Mouse (Mus musculus): ENCODE data around the gene Rnase4.

Rnase4 gene

DNA sequence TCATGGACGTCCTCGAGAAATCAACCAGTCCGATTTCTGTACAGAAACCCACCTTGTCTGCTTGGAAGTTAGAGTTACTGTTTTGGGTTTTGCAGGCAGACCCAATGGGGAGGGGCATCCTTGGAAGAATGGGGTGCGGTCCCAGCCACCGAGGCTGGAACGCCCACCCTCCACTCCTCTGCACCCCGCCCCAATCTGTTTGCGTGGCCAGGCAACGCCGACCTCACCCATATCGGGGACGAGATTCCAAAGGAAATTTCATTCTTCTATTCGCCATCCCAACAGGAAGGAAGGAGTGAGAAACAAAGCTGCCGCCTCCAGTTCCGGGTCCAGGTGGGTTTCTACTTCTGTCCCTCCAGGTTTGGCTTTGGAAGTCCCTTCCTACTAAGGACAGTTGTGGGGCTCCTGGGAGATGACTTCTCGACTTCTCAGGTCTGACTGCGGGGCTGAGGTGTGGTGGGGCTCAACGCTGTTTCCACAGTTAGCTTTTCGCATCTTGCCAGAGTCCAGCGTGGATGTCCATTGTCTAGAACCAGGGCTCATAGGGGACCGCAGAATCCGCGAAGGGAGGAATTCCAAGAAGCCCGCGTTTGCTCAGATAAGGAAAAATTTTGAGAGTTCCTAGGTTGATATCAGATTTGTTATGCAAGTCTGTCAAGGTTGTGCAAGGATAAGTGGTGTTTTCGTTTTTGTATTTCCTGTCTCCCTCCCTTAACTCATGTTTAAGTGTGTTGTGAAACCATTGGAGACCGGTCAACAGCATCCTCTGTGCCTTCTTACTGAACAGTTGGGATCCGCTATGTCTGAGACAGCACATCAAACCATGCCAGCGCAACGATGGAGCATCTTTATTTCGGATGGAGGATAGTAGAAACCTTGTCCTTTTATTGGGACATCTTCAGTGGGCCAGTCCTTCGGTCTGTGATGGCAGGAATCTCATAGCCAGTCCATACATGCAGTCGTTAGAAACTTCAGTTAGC, at the start of gene Rnase4, which contains the start of gene Ang:
Rnase4 (plus strand) TSS at position 157 of the 980 bp plus-strand sequence.
Ang (plus strand) TSS at position 230 of the 980 bp plus-strand sequence.
- peak; percentile 42 for DNase-seq

DNA sequence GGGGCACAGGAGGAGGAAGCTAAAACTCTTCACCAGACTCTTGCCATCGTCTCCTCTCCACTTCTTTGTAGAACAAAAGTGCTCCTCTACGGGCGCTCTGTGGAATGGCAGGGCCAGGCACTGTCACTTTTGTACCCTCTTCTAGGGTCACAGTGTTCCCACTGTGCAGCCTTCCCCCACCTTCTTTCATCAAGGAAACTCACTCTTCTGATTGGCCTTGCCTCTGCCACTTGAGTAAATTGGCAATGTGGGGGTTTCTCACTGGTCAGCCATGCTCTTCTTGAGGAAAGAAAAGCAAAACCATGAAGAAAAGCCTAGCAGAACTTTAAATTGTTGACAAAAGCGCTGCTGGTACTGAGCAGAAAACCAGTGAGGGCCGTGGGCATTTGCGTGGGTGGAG, 49.1 kb upstream of the Rnase4 start, which contains the start of gene Rnase9:
Rnase9 (minus strand) TSS at position 101 of the 400 bp plus-strand sequence.
- DNase-seq: no peak

DNA sequence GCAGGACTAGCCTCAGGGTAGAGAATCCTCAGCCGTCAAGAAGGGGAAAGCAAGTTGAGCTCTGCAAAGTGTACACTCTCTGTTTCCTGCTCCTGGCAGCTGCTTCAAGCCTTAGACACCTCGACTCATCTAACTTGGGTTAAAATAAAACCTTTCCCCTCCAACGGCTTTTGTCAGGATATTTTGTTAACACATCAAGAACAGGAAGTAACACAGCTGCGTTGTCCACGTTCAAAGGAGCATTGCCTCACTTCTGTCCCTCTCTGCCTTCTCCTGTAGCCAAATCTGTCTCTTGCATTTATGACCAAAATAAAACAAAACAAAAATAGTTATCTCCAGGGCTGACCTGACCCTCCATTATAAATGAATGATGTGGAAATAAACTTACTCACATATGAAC, 43.0 kb upstream of the Rnase4 start:
- DNase-seq: no peak

DNA sequence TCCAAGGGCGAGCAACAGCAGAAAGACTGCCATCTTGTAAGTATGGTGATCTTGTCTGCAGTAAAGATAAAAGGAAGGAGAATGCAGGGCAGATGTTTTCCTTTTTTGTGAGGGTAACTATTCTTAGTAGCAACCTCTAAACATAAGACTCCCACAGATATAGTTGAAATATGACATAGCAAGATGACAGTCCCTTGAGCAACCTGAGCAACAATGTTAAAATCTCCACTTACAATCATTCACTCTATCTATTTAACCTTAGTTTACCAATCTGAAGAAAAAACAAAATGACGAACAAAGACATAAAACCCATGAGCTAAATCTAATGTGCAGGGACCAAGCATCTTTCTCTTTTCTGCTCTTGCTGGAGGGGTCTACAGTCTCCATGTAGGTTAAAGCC, 40.8 kb upstream of the Rnase4 start, which contains the start of gene Rnase11:
Rnase11 (minus strand) TSS at position 101 of the 400 bp plus-strand sequence.
- no peak for DNase-seq

DNA sequence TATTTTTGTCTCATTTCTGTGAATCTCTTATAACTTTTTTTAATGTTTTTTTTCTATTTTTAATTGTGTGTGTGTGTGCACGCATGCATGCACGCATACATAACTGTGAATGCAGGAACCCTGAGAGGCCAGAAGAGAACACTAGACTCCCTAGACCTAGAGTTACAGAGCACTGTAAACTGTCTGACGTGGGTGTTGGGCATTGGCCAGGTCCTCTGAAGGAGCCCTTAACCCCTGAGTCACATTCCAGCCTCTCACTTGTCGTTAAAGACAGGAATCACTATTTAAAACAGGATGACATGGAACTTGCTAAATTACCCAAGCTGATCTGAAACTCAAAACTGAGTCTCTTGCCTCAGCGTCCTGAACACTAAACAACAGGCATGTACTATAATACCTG, 38.9 kb upstream of the Rnase4 start:
- DNase-seq: no peak

DNA sequence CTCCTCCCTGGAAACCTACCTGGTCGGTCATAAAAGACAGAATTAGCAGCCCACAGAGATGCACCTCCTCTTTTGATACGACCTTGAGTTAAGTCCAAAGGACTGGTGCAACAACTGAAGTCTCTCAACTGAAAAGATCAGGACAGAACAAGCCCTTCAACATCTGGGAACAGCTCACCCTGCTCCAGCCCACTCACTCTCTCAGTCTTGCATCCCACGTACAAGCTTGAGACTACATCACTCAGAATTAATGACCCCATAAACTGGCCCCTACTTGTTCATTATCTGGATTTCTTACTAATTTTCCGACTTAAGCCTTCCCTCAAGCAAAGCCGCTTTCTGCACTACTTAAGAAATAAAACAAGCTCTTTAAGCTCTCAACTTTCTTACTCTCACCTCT, 37.7 kb upstream of the Rnase4 start:
- DNase-seq: no peak

DNA sequence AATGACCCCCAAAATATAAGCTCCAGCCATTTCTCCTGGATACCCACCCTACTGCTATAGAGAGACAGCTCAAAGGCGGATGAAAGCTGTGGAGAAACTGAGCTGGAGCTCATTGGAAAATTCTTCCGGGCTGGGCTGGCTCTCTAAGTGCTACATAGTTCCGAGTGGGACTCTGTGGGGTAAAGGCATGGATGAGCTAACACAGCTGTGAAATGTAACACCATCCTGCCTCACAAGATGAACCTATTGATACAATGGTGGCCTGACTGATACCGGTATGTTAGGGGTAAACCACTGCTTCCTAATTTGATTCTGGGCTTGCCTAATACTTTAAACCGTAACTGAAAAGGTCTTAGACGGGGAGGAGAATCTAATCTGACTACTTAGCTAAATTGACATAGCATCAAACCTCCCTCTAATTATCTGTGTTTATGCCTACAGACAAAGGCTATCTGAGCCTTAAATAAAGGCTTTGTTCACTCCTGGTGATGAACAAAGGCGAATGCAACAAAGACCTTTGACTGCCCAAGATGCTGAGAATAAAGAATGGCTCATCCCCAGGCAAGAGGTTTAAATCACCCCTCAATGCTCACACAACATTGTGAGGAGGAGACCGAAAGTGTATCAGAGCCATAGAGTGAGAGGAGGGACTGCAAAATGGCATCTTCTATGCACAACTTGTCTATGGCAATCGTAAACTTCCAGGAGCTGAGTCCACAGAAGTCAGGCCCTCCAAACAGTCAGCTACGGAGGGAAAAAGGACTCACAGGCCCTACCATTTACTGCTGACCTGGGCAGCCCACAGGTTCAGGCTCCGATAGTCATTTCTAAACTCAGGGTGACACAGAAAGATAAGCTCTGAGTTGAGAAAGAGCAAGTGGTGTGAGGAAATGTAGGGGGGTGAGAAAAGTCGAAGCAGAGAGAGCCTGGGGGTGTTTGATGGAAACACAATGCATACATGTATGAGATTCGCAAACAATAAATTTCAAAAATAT, 36.3 kb upstream of the Rnase4 start:
- no peak for DNase-seq

DNA sequence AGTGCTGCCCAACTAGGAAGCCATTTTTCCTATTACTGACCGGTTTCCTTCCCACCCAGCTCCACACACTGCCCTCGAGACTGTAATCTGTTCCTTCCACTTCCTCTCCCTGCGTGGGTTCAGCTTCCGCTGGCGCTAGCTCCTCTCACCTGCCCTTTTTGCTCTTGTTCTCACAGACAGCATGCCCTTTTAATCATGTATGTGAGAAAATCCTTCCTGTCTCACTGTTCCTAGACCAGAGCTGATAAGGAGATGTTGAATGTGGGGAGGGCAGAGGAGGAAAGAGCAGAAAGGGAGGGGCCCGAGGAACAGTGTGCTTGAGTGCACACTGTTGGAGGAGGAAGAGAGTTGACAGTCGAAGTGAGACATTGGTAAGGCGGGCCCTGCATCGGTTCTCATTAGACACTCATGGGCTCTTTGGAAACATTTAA, 33.5 kb upstream of the Rnase4 start, which contains the start of gene Rnase12:
Rnase12 (minus strand) TSS at position 261 of the 431 bp plus-strand sequence.
- no peak for DNase-seq

DNA sequence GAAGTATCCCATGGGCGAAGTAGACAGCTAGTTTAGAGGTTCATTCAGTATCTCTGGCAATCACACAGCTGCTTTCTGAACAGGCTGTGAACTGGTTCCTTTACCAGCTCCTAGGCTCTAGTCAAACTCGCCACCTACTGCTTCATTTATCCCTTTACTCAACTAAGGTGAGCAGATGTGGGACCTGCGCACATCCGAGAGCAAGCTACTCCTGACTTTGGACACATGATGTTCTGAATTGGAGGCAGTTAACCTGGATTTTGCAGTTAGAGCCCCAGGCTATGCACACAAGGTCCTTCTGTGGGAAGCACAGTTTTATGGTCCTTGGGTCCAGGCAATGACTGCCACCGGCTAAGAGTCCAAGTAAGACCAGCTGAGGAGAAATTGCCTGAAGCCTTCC, 30.1 kb upstream of the Rnase4 start:
- no peak for DNase-seq

DNA sequence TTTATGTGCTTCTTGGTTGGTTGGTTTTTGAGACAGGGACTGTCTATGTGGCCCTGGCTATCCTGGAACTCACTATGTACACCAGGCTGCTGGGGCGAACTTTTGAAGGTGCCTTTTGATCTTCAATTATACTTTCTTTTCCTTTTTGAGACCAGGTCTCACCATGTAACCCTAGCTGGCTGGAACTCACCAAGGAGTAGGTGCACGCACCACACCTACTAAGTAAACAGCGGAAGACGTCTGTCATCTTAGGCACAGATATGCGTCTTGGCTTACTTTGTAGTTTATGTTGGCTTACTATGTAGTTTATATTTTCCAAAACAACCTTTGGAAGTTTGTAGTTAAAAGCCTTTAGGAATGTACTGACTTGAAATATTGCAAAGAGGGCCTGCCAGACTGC, 21.9 kb upstream of the Rnase4 start:
- no peak for DNase-seq

DNA sequence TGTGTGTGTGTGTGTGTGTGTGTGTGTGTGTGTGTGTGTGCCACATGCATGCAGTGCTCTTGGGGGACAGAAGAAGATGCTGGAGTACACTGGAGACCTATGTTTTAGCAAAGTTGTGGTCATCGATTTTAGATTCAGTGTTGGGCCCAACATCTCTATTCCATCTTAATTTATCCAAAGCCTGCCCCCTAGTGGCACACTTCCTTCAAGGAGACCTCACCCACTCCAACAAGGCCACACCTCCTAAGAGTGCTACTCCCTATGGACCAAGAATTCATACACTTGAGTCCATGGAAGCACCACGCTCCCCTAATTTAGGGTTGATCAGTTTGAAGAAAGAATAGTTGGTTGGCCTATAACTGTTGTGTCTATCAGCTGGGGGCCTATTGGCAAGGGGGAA, 21.3 kb upstream of the Rnase4 start:
- DNase-seq: no peak

DNA sequence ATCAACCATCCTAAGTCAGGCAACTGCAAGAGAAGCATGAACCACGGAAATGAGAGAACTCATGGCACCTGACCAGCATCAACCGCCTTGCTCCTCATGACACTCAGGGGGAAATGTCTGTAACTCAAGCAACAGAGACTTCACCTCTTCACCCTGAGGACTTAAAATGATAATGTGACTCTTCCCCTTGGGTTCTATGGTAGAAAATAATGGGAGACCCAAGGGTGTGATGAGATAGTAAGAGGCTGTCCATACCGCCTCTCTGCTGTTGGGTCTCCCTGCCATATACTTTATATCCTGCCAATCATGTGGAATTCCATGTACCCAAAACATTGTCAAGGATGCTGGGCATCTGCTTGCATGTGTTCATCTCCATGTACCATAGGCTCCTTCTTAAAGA, 16.5 kb upstream of the Rnase4 start, which contains the start of gene Olfr750:
Olfr750 (minus strand) TSS at position 101 of the 400 bp plus-strand sequence.
- no peak for DNase-seq

DNA sequence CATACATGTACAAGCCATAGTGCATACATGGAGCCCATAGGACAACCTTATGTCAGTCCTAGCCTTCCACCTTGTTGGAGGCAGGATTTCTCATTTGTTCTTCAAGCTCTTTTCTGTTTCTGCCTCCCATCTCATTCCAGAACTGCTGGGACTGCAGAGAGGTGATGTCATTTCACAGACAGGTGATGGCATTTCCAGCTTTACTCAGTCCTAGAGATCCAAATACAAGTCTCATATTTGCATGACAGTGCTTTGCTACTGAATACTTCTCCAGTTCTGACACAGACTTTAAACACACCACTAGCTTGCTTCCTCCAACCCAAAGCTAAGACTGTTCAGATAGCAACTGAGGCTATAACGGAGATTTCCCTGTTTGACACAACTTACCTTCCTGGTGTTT, 11.7 kb upstream of the Rnase4 start:
- no peak for DNase-seq

DNA sequence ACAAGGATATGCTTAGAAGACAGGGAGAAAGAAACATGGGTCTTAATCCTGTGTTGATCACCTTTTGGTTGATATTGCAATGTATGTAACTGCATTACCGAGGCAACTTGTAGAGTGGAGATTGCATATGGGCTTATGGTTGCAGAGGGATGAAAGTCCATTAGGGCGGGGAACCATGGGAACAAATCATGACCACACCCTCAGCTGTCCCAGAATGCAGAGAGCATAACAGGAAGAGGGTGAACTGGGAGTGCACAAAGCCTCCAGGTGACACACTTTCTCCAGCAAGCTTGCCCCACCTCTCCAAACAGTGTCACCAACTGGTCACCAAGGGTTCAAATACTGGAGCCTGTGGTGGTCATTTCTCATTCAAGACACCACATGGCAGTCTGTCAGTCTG, 9.8 kb upstream of the Rnase4 start:
- no peak for DNase-seq

DNA sequence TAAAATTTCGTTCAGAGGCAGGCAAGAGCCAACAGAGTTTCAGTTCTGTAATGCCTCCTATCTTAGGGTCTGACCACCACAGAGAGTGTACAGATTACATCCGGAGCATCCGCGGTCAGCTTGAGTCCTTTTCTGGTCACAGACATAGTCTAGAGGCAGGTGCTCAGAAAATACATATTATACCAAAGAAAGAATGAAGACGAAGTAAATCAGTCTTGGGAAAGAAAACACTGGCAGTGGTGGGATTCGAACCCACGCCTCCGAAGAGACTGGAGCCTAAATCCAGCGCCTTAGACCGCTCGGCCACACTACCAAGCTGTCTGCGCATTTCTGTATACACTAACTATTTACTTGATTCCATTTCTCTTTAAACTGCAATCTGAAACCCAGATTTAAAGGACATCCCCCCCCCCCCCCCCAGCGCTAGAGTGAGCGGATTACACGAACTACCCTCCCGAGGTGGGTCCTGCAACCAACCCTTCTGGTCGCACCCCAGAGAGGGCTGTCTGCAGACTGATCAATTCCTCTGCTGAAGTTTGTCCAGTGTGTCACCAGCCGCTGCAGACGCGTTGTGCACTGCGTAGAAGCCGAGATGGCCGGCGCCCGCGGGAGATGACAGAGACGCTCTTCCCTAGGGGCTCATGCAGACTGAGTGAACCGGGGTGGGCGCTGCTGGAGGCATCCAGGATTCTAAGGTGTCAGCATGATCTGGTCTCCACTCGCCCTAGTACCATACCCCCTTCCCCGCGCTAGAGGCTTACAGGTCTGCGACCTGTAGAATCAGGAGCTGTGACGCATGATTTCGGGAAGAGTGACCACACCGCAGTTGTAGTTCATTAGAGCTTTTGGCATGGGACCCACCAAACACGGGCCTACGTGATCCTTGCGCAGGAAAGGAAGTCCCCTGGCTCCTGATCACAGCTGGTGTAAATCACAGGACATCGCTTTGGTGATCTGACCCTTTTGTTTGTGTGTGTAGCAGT, 8.0 kb upstream of the Rnase4 start:
- DNase-seq: peak; percentile 63

DNA sequence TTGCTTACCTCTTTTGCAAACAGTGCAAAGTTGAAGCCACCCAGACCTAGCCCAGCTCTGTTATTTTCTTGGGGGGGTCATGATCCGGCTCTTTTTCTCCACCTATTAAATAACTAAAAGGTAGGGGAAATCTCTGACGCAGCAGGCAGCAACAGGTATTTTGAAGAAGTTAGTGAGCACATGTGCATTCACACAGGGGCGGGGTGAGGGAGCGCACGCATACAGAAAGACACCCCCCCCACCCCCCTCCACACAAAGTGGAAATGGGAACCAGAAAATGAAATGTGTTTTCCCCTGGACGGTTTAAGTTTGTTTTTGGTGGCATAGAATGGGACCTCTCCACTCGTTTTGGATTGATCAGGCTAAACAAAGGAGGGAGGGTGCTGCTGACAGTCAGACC, 7.1 kb upstream of the Rnase4 start:
- DNase-seq: no peak

DNA sequence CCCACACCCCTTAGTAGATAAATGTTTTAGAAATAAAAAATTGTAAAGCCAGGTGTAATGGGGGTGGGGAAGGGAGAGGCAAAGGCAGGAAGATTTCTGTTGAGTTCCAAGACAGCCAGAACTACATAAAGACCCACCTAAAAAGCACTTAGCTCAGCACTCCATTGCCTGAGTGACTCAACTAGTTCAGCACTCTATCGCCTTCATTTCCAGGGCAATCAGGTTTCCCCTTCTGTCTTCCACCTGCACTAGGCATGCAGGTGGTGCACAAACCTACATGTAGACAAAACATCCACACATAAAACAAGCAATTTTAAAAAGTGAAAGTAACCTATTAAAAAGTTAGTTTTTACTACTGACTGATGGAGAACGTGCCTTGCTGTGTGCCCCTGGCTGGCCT, 5.8 kb upstream of the Rnase4 start:
- DNase-seq: no peak

DNA sequence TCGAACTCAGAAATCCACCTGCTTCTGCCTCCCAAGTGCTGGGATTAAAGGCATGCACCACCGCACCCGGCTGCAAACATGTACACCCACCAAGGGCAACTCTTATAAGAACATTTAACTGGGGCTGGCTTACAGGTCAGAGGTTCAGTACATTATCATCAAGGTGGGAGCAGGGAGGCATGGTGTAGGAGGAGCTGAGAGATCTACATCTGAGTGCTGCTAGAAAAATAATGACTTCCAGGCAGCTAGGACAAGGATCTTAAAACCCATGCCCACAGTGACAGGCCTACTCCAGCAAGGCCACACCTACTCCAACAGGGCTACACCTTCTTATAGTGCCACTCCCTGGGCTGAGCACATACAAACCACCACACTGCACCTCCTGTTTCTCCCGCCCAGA, 5.0 kb upstream of the Rnase4 start:
- DNase-seq: no peak

DNA sequence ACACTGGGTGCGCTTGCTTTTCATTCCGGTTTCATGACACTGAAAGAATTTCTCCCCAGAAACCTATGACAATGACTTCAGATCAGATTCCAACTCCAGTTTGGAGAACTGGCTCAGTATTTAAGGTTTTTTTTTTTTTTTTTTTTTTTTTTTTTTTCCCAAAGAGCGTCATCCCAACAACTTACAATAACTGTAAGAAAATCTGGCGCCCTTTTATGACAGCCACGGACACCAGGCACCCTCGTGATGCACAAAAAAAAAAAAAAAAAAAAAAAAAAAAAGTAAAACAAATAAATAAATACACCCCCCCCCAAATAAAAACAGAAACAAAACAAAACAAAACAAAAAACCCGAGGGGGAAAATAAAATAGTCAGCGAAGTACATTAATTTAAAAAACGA, 3.1 kb upstream of the Rnase4 start:
- no peak for DNase-seq

DNA sequence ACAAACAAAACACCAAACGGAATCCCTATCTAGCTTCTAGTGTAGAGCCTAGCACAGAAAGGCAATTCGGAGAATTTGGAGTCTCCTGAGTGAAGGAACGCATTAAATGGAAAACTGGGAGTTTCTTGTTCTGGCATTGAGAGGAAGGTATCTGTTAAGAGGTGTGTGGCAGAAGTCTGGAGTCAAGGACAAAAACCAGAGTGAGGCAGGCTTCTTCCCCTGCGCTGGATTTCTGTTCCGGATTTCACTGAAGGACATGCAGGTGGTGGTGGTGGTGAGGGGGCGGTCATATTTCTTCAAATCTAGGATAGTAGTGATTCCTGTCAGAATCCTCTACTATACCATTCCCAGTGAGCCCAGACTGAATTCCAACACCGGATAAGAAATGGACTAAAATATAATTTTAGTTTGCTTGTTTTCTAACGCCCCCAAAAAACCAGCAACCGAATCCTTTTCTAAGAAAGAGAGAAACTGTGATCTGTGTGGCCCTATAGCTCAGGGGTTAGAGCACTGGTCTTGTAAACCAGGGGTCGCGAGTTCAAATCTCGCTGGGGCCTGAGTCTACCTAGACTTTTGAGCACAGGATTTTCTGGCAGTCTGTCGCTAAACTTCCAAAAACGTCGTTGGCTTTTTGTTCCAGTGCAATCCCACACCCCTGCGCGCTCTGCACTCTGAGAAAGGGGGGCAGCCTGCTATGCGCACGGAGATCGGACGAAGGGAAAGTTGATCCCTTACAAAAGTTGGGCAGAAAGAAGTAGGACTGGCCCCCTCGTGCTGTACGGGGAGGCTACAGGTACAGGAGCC, 2.5 kb upstream of the Rnase4 start:
- peak; percentile 90 for DNase-seq
